Mouse (Mus musculus) T-helper 17 cell (primary cell): ENCODE data around the gene Gpr82.

Experiments
- in situ Hi-C, 2 experiments: fragments of 300-600 bp; cut with MboI, MseI; formaldehyde crosslinking; loops; 1 replicate in 1 of 2; 2 replicates in 1 of 2; pipeline ENCODE4 v1.15.1; 2025; ENCODE audit warnings: high pct_unique_total_duplicates in 2 of 2

The Gpr82 gene

DNA sequence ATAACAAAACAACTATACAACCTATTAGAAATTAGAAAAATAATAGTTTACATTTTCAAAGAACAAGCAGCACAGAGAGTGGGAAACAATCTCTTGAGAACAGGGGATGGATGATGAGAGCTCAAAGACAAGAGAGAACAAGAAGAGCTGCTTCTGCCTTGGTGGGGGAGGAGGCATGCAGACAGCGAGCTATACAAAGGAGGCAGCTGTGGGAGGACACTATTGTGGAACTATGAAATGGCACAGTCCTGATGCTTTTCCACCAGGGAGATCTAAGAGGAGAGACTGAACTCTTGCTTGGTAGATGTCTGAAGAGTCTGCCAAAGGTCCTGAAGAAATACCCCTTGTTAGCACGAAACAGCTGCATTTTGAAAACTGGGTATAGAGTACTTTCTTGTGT lies 27.2 kb downstream of the Gpr82 start:
- in situ Hi-C loops: no loop called here

DNA sequence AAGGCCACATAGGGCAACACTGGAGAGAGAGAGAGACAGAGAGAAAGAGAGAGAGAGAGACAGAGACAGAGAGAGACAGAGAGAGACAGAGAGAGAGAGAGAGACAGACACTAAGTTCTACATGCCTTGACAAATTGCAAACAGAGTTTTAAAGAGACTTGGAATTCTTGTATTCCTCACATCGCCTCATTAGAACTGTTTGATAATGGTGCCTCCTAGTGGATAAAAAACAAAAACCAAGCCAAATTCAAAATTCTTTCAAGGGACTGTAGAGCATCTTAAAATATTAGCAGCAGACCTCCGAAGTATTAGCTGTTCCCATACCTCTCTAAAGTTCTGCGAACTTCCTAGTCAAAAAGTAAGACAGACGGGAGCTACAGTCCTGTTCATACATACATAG lies 30.7 kb downstream of the Gpr82 start:
- in situ Hi-C loops: no loop called here

GRCm38 (mm10) chrX:13700681-13701080 lies 39.5 kb downstream of the Gpr82 start:
- in situ Hi-C loops: loop anchor here in 1 of 2 experiments (25.0 kb wide), 1 partner anchor 1512 kb away; no protein-coding TSS in a partner anchor

DNA sequence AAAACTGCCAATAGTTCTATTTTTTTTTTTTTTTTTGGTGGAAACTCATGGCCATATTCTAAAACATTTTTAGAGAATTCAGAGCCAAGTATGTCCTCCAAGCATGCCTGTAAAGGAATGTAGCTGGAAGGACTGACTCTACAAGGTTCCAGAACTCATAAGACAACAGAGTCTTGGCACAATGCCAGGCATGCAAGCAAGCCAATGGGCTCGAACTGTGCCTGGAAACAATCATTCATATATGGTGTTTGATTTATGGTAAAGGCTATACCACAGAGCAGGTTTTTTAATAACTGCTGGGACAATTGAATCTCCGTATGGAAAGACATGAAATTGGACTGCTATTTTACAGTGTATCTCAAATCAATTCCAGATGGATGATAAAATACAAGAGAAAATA lies 43.9 kb downstream of the Gpr82 start:
- in situ Hi-C loops: loop anchor here in 1 of 2 experiments (25.0 kb wide), 1 partner anchor 1507 kb away; no protein-coding TSS in a partner anchor

GRCm38 (mm10) chrX:13710174-13710573 lies 49.0 kb downstream of the Gpr82 start:
- in situ Hi-C loops: loop anchor here in 1 of 2 experiments (10.0 to 25.0 kb wide), 2 partner anchors 285 to 1502 kb away; no protein-coding TSS in a partner anchor
